Mouse (Mus musculus) hindlimb bud, embryonic 11.5 days (tissue): Measurements from ENCODE around the gene Slc16a7.

Source experiments
- DNase-seq: peaks from one replicate; pipeline ENCODE4 v3.0.0-alpha.2; 2012; ENCODE audit warnings: low read depth, low spot score; ENCODE audit errors: extremely low spot score

Slc16a7 gene

GRCm38 (mm10) chr10:125388876-125389786 lies at the start of gene Slc16a7:
Slc16a7 (minus strand) TSS chr10:125389465.
- DNase-seq, result peak; percentile 12

DNA sequence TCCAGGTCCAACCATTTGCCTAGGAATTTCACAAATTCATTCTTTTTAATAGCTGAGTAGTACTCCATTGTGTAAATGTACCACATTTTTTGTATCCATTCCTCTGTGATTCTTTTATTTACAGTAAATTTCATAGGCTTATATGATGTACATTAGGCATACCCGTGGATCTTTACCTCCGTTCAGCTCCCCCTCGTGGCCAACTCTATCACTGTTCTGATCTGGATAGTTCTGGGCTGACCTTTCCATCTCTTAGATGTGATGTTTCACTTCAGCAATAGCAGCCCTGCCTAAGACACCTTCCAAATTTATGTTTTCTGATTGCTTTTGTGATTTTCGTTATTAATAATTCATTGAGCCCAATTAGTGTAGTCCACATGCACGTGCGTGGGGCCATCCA lies 29.5 kb upstream of the Slc16a7 start:
- DNase-seq, result no peak

DNA sequence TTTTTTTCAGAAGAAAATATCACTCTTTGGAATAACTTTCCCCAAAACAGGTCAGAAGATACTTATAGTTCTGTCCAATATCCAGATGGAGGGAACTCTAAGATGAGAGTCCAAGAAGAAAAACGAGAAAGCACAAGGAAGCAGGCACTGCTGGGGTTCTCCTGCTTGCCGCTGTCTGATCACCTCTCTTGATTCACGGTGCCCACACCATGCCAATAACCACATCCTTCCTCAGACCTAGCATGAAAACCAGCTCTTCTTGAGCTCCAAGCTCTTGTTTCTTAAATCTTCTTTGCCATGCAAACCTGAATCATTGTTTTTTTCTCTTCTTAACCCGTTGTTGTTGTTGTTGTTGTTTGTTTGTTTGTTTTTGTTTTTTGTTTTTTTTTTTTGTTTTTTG lies 10.5 kb upstream of the Slc16a7 start:
- no peak for DNase-seq

GRCm38 (mm10) chr10:125390011-125390410 lies 746 bp upstream of the Slc16a7 start:
- no peak for DNase-seq

DNA sequence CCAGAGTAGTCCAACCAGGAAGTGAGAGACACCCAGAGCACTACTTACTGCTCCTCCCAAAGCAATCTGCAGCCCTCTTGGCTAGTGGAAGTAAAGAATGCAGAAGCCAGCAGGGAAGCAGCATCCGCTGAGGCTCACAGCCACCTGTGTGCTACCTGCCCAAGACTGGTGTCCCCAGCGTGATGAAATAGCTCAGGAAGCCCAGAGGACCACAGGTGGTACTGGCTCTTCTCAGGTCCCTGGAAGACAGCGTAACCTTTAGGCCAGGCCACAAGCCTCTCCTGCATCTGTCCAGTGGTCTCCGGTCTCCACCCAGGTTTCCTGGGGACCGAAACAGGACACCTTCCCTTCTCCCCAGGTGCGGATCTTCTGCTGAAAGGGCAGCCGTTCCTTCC lies 787 bp downstream of the Slc16a7 start:
- DNase-seq, result no peak

GRCm38 (mm10) chr10:125387782-125388415 lies 1.4 kb downstream of the Slc16a7 start:
- no peak for DNase-seq

- DNase-seq, result no peak
Measured at GRCm38 (mm10) chr10:125375526-125375925, 13.7 kb downstream of the Slc16a7 start.

GRCm38 (mm10) chr10:125372666-125373065 lies 16.6 kb downstream of the Slc16a7 start:
- DNase-seq, result no peak

GRCm38 (mm10) chr10:125371451-125371850 lies 17.8 kb downstream of the Slc16a7 start:
- DNase-seq, result no peak

GRCm38 (mm10) chr10:125370037-125370610 lies 19.1 kb downstream of the Slc16a7 start:
- DNase-seq, result no peak

- DNase-seq, result no peak
Measured at GRCm38 (mm10) chr10:125358479-125358878, 30.8 kb downstream of the Slc16a7 start.

- no peak for DNase-seq
Measured at GRCm38 (mm10) chr10:125352805-125353204, 36.5 kb downstream of the Slc16a7 start.

DNA sequence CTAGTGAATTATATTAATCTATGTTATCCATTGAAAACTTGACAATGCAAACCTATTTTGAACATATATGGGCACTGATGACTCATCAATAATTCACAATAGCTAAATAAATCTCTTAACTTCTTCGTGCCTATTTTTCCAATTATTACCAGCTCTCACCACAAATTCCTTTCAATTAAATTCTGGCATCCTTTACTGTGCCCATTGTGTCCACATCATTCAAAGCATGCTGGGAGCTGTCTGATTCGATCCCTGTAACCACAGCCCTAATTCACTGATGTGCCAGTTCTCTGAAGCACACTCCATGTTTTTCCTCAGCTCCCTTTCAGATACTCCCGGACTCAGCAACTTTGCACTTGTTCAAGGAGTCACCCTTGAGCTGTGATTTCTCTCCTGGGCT lies 41.1 kb downstream of the Slc16a7 start:
- DNase-seq, result no peak

GRCm38 (mm10) chr10:125347149-125347548 lies 42.1 kb downstream of the Slc16a7 start:
- DNase-seq, result no peak

- no peak for DNase-seq
Measured at GRCm38 (mm10) chr10:125346364-125346763, 42.9 kb downstream of the Slc16a7 start.

GRCm38 (mm10) chr10:125345583-125345982 lies 43.7 kb downstream of the Slc16a7 start:
- DNase-seq, result no peak

- DNase-seq, result no peak
Measured at GRCm38 (mm10) chr10:125342204-125342603, 47.1 kb downstream of the Slc16a7 start.

DNA sequence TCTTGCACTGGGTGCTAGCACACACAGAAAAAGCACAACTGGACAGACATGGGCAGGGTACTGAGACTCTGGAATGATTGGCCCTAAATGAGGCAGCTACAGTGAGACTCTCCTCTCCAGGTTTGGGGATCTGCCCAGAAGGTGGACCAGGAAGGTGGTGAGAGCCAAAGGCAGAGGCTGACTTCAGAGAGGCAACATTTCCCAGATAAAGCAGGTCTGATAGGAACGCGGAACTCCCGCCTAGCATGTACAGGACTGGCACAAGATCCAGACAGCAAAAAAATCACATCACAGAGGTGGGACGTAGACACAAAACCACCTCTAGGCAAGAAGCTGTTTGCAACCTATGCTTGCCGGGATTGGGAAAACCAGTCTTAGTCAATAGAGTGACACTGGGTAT lies 55.5 kb downstream of the Slc16a7 start:
- no peak for DNase-seq

DNA sequence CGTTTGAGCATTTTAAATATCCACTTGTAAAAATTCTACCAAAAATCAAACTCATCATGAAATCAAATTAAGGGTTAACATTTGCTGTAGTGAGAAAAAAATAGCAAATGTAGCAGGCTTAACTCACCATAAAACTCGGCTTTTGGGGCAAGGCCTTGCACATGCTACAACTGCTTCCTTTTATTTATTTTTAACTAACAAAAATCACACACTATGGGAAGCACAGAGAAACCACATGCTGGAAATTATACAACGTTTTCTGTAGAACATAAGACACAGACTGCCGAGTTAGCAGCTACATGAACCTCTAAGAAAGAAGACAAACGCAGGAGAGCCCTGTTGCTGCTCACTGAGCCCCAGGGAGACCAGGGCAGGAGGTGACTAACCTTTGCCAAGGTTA lies 57.9 kb downstream of the Slc16a7 start:
- no peak for DNase-seq

GRCm38 (mm10) chr10:125328331-125329063 lies 60.8 kb downstream of the Slc16a7 start:
- DNase-seq, result peak; percentile 93

- DNase-seq, result no peak
Measured at GRCm38 (mm10) chr10:125324871-125325565, 64.2 kb downstream of the Slc16a7 start.
